Mouse (Mus musculus): ENCODE results near the gene Slc6a9. TPM values are rescaled to one million over a fixed set of nuclear protein-coding genes. Genes with fewer than 3 reads are reported as not detected.

Slc6a9 gene
- polyA plus RNA-seq, 1 experiment from 2014 or later = 9.2 TPM

DNA sequence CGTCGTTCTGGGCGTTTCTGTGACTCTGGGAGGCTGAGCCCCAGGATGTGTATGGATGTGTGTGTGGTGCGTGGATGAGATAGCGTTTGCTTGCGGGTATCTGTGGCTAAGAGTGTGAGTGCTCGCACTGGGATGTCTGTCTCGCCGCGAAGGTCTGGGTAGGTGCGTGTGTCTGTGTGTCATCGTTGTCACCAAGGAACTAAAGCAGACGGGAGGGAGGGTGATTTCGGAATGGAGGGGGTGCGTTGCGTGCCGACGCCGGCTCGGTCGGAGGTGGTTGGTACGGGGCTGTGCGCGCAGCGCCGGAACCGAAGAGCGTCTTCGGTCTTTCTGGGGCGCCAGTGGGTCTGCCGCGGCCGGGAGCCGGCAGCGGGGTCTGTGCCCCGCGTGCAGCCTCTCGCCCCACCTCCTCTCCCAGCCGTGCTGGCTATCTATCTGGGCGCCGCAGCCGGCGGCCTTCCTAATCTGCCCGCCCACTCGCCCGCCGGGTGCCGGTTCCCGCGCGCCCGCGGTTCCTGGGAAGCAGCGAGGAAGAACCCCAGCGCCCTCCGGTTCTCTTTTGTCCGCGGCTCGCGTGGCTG is 1.3 kb downstream of the Slc6a9 start:
- Histone ChIP-seq H3K4me1 (replicated peaks; ENCODE audit: control insufficient read depth, insufficient read depth, low read length) (peaks cover 8% of the 10 kb centered on the region; the same call in 1 of the 2 replicates), H3K27me3 (ENCODE audit: control insufficient read depth, insufficient read depth, low read depth, low read length) (no peaks in the 10 kb centered on the region), H3K36me3 (ENCODE audit: control insufficient read depth, insufficient read depth, low read length) (no peaks in the 10 kb centered on the region), H3K9ac (ENCODE audit: low read length) (peak overlapping the region; percentile 76), H3K4me2 (ENCODE audit: low read depth, low read length) (peak overlapping the region; percentile 93), H3K4me3 (ENCODE audit: low read length) (peak overlapping the region; percentile 70), H3K27ac (ENCODE audit: low read length) (peak overlapping the region; percentile 81), H3K9me3 (ENCODE audit: control insufficient read depth, low read length) (no peaks in the 10 kb centered on the region)
- WGBS = under 1% methylated on average over 60 of the region's 60 CpGs
- ATAC-seq (ENCODE audit: low read depth) = peak; percentile 26

DNA sequence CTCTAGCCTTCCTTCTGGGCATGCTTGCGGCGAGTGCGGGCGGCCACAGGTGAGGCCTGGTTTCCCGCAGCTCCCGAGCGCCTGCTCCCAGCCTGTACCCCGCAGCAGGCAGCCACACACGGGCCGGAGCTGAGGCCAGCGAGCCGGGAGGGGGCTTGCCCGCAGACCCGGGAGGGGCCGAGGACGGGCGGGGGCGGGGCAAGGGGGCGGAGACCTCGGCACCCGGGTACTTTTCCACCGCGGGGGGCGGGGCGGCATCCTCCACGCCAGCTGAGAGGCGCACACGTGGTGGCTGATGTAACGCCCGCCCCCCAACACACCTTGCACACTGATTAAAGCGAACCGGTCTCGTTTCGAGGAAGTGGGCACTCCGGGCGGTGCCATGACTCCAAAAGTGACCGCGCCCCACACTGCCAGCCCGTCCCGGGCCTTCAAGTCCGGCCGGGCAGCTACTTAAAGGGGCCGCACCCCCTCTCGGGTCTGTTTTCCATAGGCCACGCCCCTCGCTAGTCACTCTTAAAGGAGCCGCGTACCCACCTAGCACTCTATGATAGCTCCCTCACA is 2.0 kb downstream of the Slc6a9 start:
- H3K27ac ChIP-seq (ENCODE audit: low read length) = peak overlapping the region; percentile 81
- peak; percentile 90 for ATAC-seq (ENCODE audit: low read depth)
- no peaks in the 10 kb centered on the region for H3K9me3 ChIP-seq (ENCODE audit: control insufficient read depth, low read length)
- peak overlapping the region; percentile 76 for H3K9ac ChIP-seq (ENCODE audit: low read length)
- H3K4me3 ChIP-seq (ENCODE audit: low read length) = peak overlapping the region; percentile 70
- peaks cover 8% of the 10 kb centered on the region; the same call in 1 of the 2 replicates for H3K4me1 ChIP-seq (replicated peaks; ENCODE audit: control insufficient read depth, insufficient read depth, low read length)
- H3K27me3 ChIP-seq (ENCODE audit: control insufficient read depth, insufficient read depth, low read depth, low read length) = no peaks in the 10 kb centered on the region
- H3K36me3 ChIP-seq (ENCODE audit: control insufficient read depth, insufficient read depth, low read length) = no peaks in the 10 kb centered on the region
- peak overlapping the region; percentile 93 for H3K4me2 ChIP-seq (ENCODE audit: low read depth, low read length)
- 1% methylated on average over 36 of the region's 48 CpGs for WGBS

DNA sequence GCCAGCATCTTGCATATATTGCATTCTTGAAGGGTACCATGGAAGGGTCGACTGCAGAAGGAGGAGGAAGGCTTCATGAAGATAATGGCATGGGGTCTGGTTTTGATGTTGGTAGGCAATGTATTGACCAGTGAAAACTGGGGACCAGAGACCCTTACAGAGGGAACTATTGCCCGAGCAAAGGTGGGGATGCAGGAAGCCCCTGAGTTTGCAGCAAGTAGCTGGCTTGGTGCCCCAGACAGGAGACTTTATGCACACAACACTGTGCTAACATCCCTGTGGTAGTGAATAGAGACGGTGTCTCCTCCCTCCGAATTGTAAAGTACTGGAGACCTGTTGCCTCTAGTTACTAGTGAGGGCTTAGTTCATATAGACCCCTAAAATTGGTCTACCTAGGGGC is 3.0 kb downstream of the Slc6a9 start:
- ATAC-seq (ENCODE audit: low read depth) = no peak
- Histone ChIP-seq H3K4me2 (ENCODE audit: low read depth, low read length) (no peak overlapping the region), H3K4me3 (ENCODE audit: low read length) (no peak overlapping the region)

DNA sequence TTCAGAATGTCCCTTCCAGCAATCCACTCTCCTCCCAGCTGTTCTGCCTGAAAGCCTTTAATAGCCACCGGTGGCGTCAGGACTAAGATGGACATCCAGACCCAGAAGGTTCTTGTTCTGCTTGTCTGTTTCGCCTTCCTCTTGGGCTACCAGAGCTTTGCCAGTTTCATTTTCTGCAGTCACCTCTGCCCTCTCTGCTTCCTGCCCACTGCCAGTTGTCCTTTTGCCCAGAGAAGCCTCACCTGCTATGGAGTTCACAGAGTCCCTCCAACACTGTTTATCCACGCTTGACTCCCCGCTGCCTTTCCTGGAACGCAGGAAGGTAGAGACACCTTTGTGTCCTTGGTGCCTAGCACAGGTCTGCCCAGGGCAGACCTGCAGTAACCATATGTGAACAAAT is 5.1 kb downstream of the Slc6a9 start:
- no peak overlapping the region for H3K4me3 ChIP-seq (ENCODE audit: low read length)
- no peaks in the 10 kb centered on the region for H3K9me3 ChIP-seq (ENCODE audit: control insufficient read depth, low read length)
- no peaks in the 10 kb centered on the region for H3K27me3 ChIP-seq (ENCODE audit: control insufficient read depth, insufficient read depth, low read depth, low read length)
- no peak overlapping the region for H3K27ac ChIP-seq (ENCODE audit: low read length)
- no peak overlapping the region for H3K4me2 ChIP-seq (ENCODE audit: low read depth, low read length)
- ATAC-seq (ENCODE audit: low read depth) = no peak
- WGBS = 79% methylated on average over 6 of the region's 6 CpGs
- H3K9ac ChIP-seq (ENCODE audit: low read length) = no peak overlapping the region
- peaks cover 8% of the 10 kb centered on the region; the same call in 1 of the 2 replicates for H3K4me1 ChIP-seq (replicated peaks; ENCODE audit: control insufficient read depth, insufficient read depth, low read length)
- no peaks in the 10 kb centered on the region for H3K36me3 ChIP-seq (ENCODE audit: control insufficient read depth, insufficient read depth, low read length)

More for the DNA sequence above, 3.0 kb downstream of the Slc6a9 start:
- H3K9ac ChIP-seq (ENCODE audit: low read length) = no peak overlapping the region
- no peaks in the 10 kb centered on the region for H3K27me3 ChIP-seq (ENCODE audit: control insufficient read depth, insufficient read depth, low read depth, low read length)
- no peak overlapping the region for H3K27ac ChIP-seq (ENCODE audit: low read length)
- 69% methylated on average over 4 of the region's 4 CpGs for WGBS
- no peaks in the 10 kb centered on the region for H3K9me3 ChIP-seq (ENCODE audit: control insufficient read depth, low read length)
- H3K4me1 ChIP-seq (replicated peaks; ENCODE audit: control insufficient read depth, insufficient read depth, low read length) = peaks cover 8% of the 10 kb centered on the region; the same call in 1 of the 2 replicates
- no peaks in the 10 kb centered on the region for H3K36me3 ChIP-seq (ENCODE audit: control insufficient read depth, insufficient read depth, low read length)

DNA sequence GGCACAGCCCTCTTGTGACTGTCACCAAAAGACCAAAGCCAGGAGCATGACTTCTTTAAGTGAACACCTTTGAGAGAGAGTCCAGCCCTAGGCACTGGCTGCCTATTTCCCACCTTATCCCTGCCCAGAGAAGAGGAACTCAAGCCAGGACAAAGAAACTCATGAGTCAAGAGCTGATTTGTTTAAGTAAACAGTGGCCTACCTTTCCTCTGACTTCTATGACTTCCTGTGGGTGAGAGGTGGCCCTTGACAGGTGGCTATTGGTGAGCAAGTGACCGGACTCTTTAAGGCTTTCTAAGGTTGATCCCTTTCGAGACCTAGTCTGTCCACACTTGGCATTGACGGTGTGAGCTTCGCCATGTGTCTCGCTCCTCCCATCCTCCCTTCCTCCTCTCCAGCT is 6.5 kb downstream of the Slc6a9 start:
- no peaks in the 10 kb centered on the region for H3K9me3 ChIP-seq (ENCODE audit: control insufficient read depth, low read length)
- no peaks in the 10 kb centered on the region for H3K27me3 ChIP-seq (ENCODE audit: control insufficient read depth, insufficient read depth, low read depth, low read length)
- no peak overlapping the region for H3K9ac ChIP-seq (ENCODE audit: low read length)
- H3K4me3 ChIP-seq (ENCODE audit: low read length) = no peak overlapping the region
- 0 out of 2 replicates have a peak, but pooled peaks cover 3% of the 10 kb centered on the region for H3K4me1 ChIP-seq (replicated peaks; ENCODE audit: control insufficient read depth, insufficient read depth, low read length)
- H3K4me2 ChIP-seq (ENCODE audit: low read depth, low read length) = no peak overlapping the region
- ATAC-seq (ENCODE audit: low read depth) = no peak
- H3K36me3 ChIP-seq (ENCODE audit: control insufficient read depth, insufficient read depth, low read length) = no peaks in the 10 kb centered on the region
- WGBS = 65% methylated on average over 5 of the region's 5 CpGs
- no peak overlapping the region for H3K27ac ChIP-seq (ENCODE audit: low read length)

DNA sequence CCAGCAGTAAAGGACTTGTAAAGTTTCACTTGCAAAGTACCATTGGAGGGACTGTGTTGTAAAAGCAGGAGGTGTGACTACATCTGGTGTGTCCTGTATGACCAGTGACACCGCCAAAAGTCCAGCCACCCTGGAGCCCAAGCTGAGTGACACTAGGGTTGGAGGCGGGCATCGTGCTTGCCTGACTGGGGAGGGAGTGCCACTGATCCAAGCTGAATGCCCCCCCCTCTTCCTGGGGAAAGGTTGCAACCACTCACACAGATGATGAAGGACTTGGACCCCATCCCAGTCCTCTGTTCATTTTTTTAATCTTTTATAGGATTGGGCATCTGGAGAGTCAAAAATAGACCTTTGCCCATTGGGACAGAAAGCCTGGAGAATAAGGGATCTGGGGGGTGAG is 7.3 kb downstream of the Slc6a9 start:
- H3K9me3 ChIP-seq (ENCODE audit: control insufficient read depth, low read length) = no peaks in the 10 kb centered on the region
- WGBS = 74% methylated on average over 3 of the region's 3 CpGs
- ATAC-seq (ENCODE audit: low read depth) = no peak

DNA sequence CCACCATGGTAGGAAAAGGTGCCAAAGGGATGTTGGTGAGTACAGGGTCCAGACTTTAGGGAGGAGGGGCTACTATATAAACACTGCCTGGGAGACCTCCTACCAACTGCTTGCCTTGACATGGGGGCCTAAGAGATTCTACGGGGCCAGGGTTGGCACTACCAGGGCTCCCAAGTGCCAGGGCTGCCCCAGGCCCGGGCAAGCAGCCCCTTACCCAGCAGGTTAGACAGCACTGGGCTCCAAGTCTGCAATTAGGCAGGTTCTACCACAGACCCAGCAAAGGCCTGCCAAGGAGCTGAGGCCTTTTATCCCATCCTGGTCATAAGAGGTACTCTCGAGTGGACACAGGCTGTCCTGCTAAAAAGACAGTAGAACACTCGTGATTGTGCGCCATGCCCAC is 8.8 kb downstream of the Slc6a9 start:
- H3K27me3 ChIP-seq (ENCODE audit: control insufficient read depth, insufficient read depth, low read depth, low read length) = no peaks in the 10 kb centered on the region
- no peaks in the 10 kb centered on the region for H3K36me3 ChIP-seq (ENCODE audit: control insufficient read depth, insufficient read depth, low read length)
- peaks cover 5% of the 10 kb centered on the region; the same call in 1 of the 2 replicates for H3K4me1 ChIP-seq (replicated peaks; ENCODE audit: control insufficient read depth, insufficient read depth, low read length)
- 88% methylated on average over 5 of the region's 5 CpGs for WGBS
- H3K4me3 ChIP-seq (ENCODE audit: low read length) = no peak overlapping the region
- no peak overlapping the region for H3K27ac ChIP-seq (ENCODE audit: low read length)
- no peak overlapping the region for H3K9ac ChIP-seq (ENCODE audit: low read length)
- no peak overlapping the region for H3K4me2 ChIP-seq (ENCODE audit: low read depth, low read length)
- no peak for ATAC-seq (ENCODE audit: low read depth)
- H3K9me3 ChIP-seq (ENCODE audit: control insufficient read depth, low read length) = no peaks in the 10 kb centered on the region

More for the DNA sequence above, 7.3 kb downstream of the Slc6a9 start:
- Histone ChIP-seq H3K36me3 (ENCODE audit: control insufficient read depth, insufficient read depth, low read length) (no peaks in the 10 kb centered on the region), H3K27ac (ENCODE audit: low read length) (no peak overlapping the region), H3K4me2 (ENCODE audit: low read depth, low read length) (no peak overlapping the region), H3K9ac (ENCODE audit: low read length) (no peak overlapping the region), H3K4me3 (ENCODE audit: low read length) (no peak overlapping the region), H3K27me3 (ENCODE audit: control insufficient read depth, insufficient read depth, low read depth, low read length) (no peaks in the 10 kb centered on the region), H3K4me1 (replicated peaks; ENCODE audit: control insufficient read depth, insufficient read depth, low read length) (peaks cover 3% of the 10 kb centered on the region; the same call in 1 of the 2 replicates)

DNA sequence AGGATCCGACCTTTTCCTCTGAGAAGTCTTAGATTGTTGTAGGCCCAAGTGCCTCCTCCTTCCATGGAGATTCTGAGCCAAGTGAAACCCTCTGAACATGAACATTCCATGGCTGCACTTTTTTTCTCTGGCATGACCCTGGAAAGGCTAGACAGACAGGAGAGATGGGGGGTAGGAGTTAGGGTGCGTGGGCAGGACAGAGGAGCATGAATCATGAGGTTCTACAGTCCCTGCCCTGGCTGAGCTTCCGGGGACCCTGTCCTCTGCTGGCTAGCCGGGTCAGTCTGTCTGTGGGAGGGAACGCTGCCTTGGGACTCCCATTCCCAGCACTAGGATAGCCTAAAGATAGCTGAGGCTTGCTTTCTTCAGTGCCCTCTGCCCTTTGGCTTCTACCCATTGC is 10.2 kb downstream of the Slc6a9 start:
- WGBS = 78% methylated on average over 5 of the region's 5 CpGs
- no peak overlapping the region for H3K4me3 ChIP-seq (ENCODE audit: low read length)
- H3K9me3 ChIP-seq (ENCODE audit: control insufficient read depth, low read length) = no peaks in the 10 kb centered on the region
- H3K4me2 ChIP-seq (ENCODE audit: low read depth, low read length) = no peak overlapping the region
- no peak for ATAC-seq (ENCODE audit: low read depth)
- no peaks in the 10 kb centered on the region for H3K36me3 ChIP-seq (ENCODE audit: control insufficient read depth, insufficient read depth, low read length)
- no peak overlapping the region for H3K9ac ChIP-seq (ENCODE audit: low read length)
- H3K27me3 ChIP-seq (ENCODE audit: control insufficient read depth, insufficient read depth, low read depth, low read length) = no peaks in the 10 kb centered on the region
- peaks cover 5% of the 10 kb centered on the region; the same call in 1 of the 2 replicates for H3K4me1 ChIP-seq (replicated peaks; ENCODE audit: control insufficient read depth, insufficient read depth, low read length)
- no peak overlapping the region for H3K27ac ChIP-seq (ENCODE audit: low read length)

DNA sequence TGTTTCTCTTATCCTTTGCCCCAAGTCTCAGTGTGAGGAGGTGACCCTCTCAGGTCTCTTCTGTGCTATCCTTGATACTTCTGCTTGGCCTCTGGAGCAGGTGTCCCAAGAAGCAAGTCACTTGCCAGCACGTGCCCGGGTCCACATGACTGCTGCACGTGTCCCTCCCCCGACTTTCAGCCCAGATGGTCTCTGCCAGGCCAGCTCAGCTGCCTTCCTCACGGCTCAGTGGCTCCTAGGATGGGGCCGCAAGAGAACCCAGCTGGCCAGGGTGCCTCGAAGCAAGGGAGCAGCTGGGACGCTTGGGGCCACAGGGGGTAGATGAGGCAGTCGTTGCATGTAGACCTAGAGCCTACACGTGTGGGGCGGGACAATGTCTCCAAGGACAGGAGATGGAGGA is 11.0 kb downstream of the Slc6a9 start:
- peaks cover 5% of the 10 kb centered on the region; the same call in 1 of the 2 replicates for H3K4me1 ChIP-seq (replicated peaks; ENCODE audit: control insufficient read depth, insufficient read depth, low read length)
- H3K27ac ChIP-seq (ENCODE audit: low read length) = no peak overlapping the region
- no peak for ATAC-seq (ENCODE audit: low read depth)
- 80% methylated on average over 11 of the region's 11 CpGs for WGBS
- H3K9ac ChIP-seq (ENCODE audit: low read length) = no peak overlapping the region
- H3K36me3 ChIP-seq (ENCODE audit: control insufficient read depth, insufficient read depth, low read length) = no peaks in the 10 kb centered on the region
- no peak overlapping the region for H3K4me3 ChIP-seq (ENCODE audit: low read length)
- no peaks in the 10 kb centered on the region for H3K27me3 ChIP-seq (ENCODE audit: control insufficient read depth, insufficient read depth, low read depth, low read length)
- H3K9me3 ChIP-seq (ENCODE audit: control insufficient read depth, low read length) = no peaks in the 10 kb centered on the region
- H3K4me2 ChIP-seq (ENCODE audit: low read depth, low read length) = no peak overlapping the region

Data from lung, embryonic 16.5 days (tissue).